In the genomic region with DNA sequence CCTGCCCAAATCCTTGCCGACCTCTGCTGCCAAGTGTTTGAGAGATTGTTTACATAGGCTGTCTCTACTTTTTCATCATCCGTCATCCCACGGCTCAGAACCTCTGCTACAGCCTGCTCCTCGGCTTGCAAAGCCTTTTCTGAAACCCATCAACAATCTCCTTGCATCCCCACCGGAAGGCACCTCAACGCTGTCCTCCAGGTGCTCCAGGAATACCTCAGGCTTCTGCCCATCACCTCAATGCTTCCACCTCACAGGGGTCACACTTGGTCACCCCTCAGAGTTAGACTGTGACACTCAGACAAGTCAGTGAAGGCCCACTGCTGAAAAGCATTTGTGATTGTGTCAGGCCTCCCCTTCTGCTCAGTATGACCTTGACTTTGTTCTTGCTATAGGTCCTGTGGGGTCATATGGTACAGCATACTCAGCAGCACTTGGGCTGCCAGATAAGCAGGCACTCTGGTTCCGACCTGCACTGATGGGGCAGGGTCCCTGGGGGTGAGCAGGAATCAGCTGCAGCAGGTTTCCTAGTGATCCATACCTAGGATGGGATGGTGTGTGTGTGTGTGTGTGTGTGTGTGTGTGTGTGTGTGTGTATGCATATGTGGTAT, we compare ENCODE assay signal across 17 mouse cellular contexts.
DNase-seq lines count a peak whose midpoint lies in the region; ATAC-seq and TF ChIP-seq lines count a peak whose summit lies in the region.
"Had no signal": no experiment of that assay in that cellular context is flagged by ENCODE, and none has a peak within 500 bp of the region (broad histone marks: within the 10 kb centered on the region; RNA-seq: fewer than 3 reads in every experiment).

No protein-coding gene starts in this region.

- H3K9me3 ChIP-seq in heart, postnatal 0 days (replicated peaks; ENCODE audit: control insufficient read depth, low read length) = no peaks in the 10 kb centered on the region
- H3K9me3 ChIP-seq in embryonic facial prominence, embryonic 10.5 days = no peaks in the 10 kb centered on the region
- no peaks in the 10 kb centered on the region for H3K9me3 ChIP-seq in embryonic facial prominence, embryonic 12.5 days
- no peaks in the 10 kb centered on the region for H3K9me3 ChIP-seq in hindbrain, embryonic 13.5 days

- H3K9ac ChIP-seq in heart, postnatal 0 days (replicated peaks; ENCODE audit: low read depth, low read length) = no peak overlapping the region
- no peak overlapping the region for H3K9ac ChIP-seq in embryonic facial prominence, embryonic 12.5 days
- no peak overlapping the region for H3K9ac ChIP-seq in hindbrain, embryonic 13.5 days
- H3K9ac ChIP-seq: lung, embryonic 14.5 days had no signal

- H3K27ac ChIP-seq in heart, postnatal 0 days (ENCODE audit: low read depth) = no peak overlapping the region
- peak overlapping the region; percentile 51; the same call in 1 of the 2 replicates for H3K27ac ChIP-seq in embryonic facial prominence, embryonic 10.5 days (replicated peaks)
- H3K27ac ChIP-seq in embryonic facial prominence, embryonic 12.5 days = 0 out of 2 replicates have a peak overlapping the region, but pooled peaks have one; percentile 41
- 0 out of 2 replicates have a peak overlapping the region, but pooled peaks have one; percentile 30 for H3K27ac ChIP-seq in hindbrain, embryonic 13.5 days
- H3K27ac ChIP-seq: kidney, postnatal 0 days; stomach, postnatal 0 days had no signal

- intact Hi-C loops in heart, postnatal 14 days (cut with DNase I) = no loop called here

- TF ChIP-seq EP300 in heart, postnatal 0 days (IDR thresholded peaks at IDR 0.05; ENCODE audit: low read depth) = no peak

- no peak overlapping the region for H3K4me3 ChIP-seq in heart, postnatal 0 days (ENCODE audit: low read depth, low read length)
- H3K4me3 ChIP-seq in embryonic facial prominence, embryonic 10.5 days = no peak overlapping the region
- no peak overlapping the region for H3K4me3 ChIP-seq in embryonic facial prominence, embryonic 12.5 days
- no peak overlapping the region for H3K4me3 ChIP-seq in hindbrain, embryonic 13.5 days

- H3K36me3 ChIP-seq in heart, postnatal 0 days (replicated peaks; ENCODE audit: control insufficient read depth, insufficient read depth, low read length) = no peaks in the 10 kb centered on the region
- no peaks in the 10 kb centered on the region for H3K36me3 ChIP-seq in embryonic facial prominence, embryonic 10.5 days (replicated peaks)
- H3K36me3 ChIP-seq in embryonic facial prominence, embryonic 12.5 days = no peaks in the 10 kb centered on the region
- H3K36me3 ChIP-seq in hindbrain, embryonic 13.5 days = no peaks in the 10 kb centered on the region

- 44% methylated on average over 7 of the region's 7 CpGs for WGBS in heart, postnatal 0 days
- 70% methylated on average over 7 of the region's 7 CpGs for WGBS in embryonic facial prominence, embryonic 10.5 days
- 48% methylated on average over 7 of the region's 7 CpGs for WGBS in embryonic facial prominence, embryonic 12.5 days
- 56% methylated on average over 7 of the region's 7 CpGs for WGBS in hindbrain, embryonic 13.5 days

- no peak for DNase-seq in heart, postnatal 0 days (ENCODE audit: low spot score)
- no peak for DNase-seq in heart, postnatal 14 days
- DNase-seq in embryonic facial prominence, embryonic 10.5 days (ENCODE audit: low spot score) = no peak
- DNase-seq in left cerebral cortex, adult 9 months (ENCODE audit: low spot score in 2 of 2) = no peak
- DNase-seq: adrenal gland, postnatal 10 days; cerebellum, adult 2 months; layer of hippocampus, adult 9-11 months; right cerebral cortex, postnatal 14 days; thymus, postnatal 14 days had no signal

- peak; percentile 39; the same call in 1 of the 2 replicates for ATAC-seq in heart, postnatal 0 days (ENCODE audit: insufficient read depth, low read depth)
- ATAC-seq in embryonic facial prominence, embryonic 12.5 days (ENCODE audit: insufficient number of reproducible peaks, insufficient read depth, low FRiP score, low TSS enrichment) = 0 out of 2 replicates have a peak, but pooled peaks have one; percentile 41
- ATAC-seq in hindbrain, embryonic 13.5 days (ENCODE audit: low FRiP score) = 0 out of 2 replicates have a peak, but pooled peaks have one; percentile 46
- ATAC-seq in erythroblast, adult 5-6 weeks (replicated peaks; ENCODE audit: low FRiP score, poor library complexity, severe bottlenecking) = no peak
- ATAC-seq: CD4-positive, CD25-positive, alpha-beta regulatory T cell, adult 4 months had no signal

- no peak for TF ChIP-seq CTCF in heart, postnatal 0 days (IDR thresholded peaks at IDR 0.05; ENCODE audit: low read depth)

- H3K4me1 ChIP-seq in heart, postnatal 0 days (ENCODE audit: control insufficient read depth, insufficient read depth) = no peaks in the 10 kb centered on the region
- peaks cover 18% of the 10 kb centered on the region; the same call in 1 of the 2 replicates for H3K4me1 ChIP-seq in embryonic facial prominence, embryonic 10.5 days
- H3K4me1 ChIP-seq in embryonic facial prominence, embryonic 12.5 days = peaks cover 6% of the 10 kb centered on the region; the same call in 1 of the 2 replicates
- H3K4me1 ChIP-seq in hindbrain, embryonic 13.5 days (replicated peaks) = peaks cover 9% of the 10 kb centered on the region

- no peak overlapping the region for H3K4me2 ChIP-seq in heart, postnatal 0 days (ENCODE audit: low read depth, low read length)
- no peak overlapping the region for H3K4me2 ChIP-seq in embryonic facial prominence, embryonic 12.5 days (replicated peaks)
- H3K4me2 ChIP-seq in hindbrain, embryonic 13.5 days = no peak overlapping the region
- H3K4me2 ChIP-seq: liver, embryonic 11.5 days; lung, embryonic 14.5 days had no signal

- no peaks in the 10 kb centered on the region for H3K27me3 ChIP-seq in heart, postnatal 0 days (ENCODE audit: control insufficient read depth, insufficient read depth, low read length)
- no peaks in the 10 kb centered on the region for H3K27me3 ChIP-seq in embryonic facial prominence, embryonic 10.5 days (replicated peaks; ENCODE audit: low read depth, poor library complexity, severe bottlenecking)
- H3K27me3 ChIP-seq in embryonic facial prominence, embryonic 12.5 days = no peaks in the 10 kb centered on the region
- H3K27me3 ChIP-seq in hindbrain, embryonic 13.5 days = no peaks in the 10 kb centered on the region
